Mouse (Mus musculus) stomach, postnatal 0 days (tissue): Measurements from ENCODE around the gene Wiz. TPM values are rescaled to one million over a fixed set of nuclear protein-coding genes. Genes with fewer than 3 reads are reported as not detected.
A peak's percentile ranks its signal among the peaks of the same experiment; 100 is the strongest.

Experiments
- ATAC-seq: fragments of 200-750 bp; cut with Nextera tagmentation; 2 replicates; pipeline ENCODE4 v1.8.0; 2017; ENCODE audit not compliant: low FRiP score, low TSS enrichment
- DNase-seq: peaks from one replicate; pipeline ENCODE4 v3.0.0-alpha.2; 2016; ENCODE audit warnings: low spot score
- H3K27ac ChIP-seq: fragments of 300-500 bp; sonication (generic); replicated peaks from 2 replicates; pipeline ENCODE4 v1.5.1; 2014; ENCODE audit warnings: mild to moderate bottlenecking, control low read depth
- H3K27me3 ChIP-seq: fragments of 300-500 bp; sonication (generic); 2 replicates; pipeline ENCODE4 v1.6.1; 2014; ENCODE audit warnings: low read length; ENCODE audit not compliant: control insufficient read depth, insufficient read depth
- H3K36me3 ChIP-seq: fragments of 300-500 bp; sonication (generic); 2 replicates; pipeline ENCODE4 v1.6.1; 2014; ENCODE audit warnings: low read length, mixed read lengths; ENCODE audit not compliant: control insufficient read depth, insufficient read depth
- H3K4me1 ChIP-seq: fragments of 300-500 bp; sonication (generic); replicated peaks from 2 replicates; pipeline ENCODE4 v1.6.1; 2014; ENCODE audit warnings: antibody characterized with exemption; ENCODE audit not compliant: control insufficient read depth, insufficient read depth
- H3K4me2 ChIP-seq: fragments of 300-500 bp; sonication (generic); replicated peaks from 2 replicates; pipeline ENCODE4 v1.6.1; 2014; ENCODE audit warnings: low read depth, mild to moderate bottlenecking, control low read depth, moderate library complexity
- H3K4me3 ChIP-seq: fragments of 300-500 bp; sonication (generic); 2 replicates; pipeline ENCODE4 v1.5.1; 2014; ENCODE audit warnings: low read depth, low read length, control low read depth
- H3K9ac ChIP-seq: fragments of 300-500 bp; sonication (generic); 2 replicates; pipeline ENCODE4 v1.6.1; 2014; ENCODE audit warnings: mild to moderate bottlenecking, low read length, control low read depth, mixed read lengths
- H3K9me3 ChIP-seq: fragments of 300-500 bp; sonication (generic); 2 replicates; pipeline ENCODE4 v1.6.1; 2016; ENCODE audit warnings: low read length; ENCODE audit not compliant: control insufficient read depth
- CTCF ChIP-seq: IDR thresholded peaks from 2 replicates; pipeline ENCODE4 v1.5.1; 2016; ENCODE audit warnings: antibody characterized with exemption, low read depth, mild to moderate bottlenecking, moderate library complexity
- EP300 ChIP-seq: optimal IDR thresholded peaks from 2 replicates; pipeline ENCODE3; 2016; ENCODE audit warnings: antibody characterized with exemption
- WGBS: fragments of 180-500 bp; shearing (Covaris S2); extraction: QIAGEN DNeasy Blood & Tissue Kit; methylation state at CpG from one replicate; pipeline ENCODE4 v1.1.7; 2014; 5-methylcytosine and 5-hydroxymethylcytosine counted together
- polyA plus RNA-seq: library from polyadenylated mRNA; unstranded; fragments of >200 nt; fragmentation: Nextera tagmentation; extraction: Ambion mirVana; gene quantifications from 2 replicates; pipeline ENCODE4 v1.2.1, GENCODE M21; 2015

The Wiz gene
- polyA plus RNA-seq, 1 experiment from 2014 or later = 9.6 TPM

DNA sequence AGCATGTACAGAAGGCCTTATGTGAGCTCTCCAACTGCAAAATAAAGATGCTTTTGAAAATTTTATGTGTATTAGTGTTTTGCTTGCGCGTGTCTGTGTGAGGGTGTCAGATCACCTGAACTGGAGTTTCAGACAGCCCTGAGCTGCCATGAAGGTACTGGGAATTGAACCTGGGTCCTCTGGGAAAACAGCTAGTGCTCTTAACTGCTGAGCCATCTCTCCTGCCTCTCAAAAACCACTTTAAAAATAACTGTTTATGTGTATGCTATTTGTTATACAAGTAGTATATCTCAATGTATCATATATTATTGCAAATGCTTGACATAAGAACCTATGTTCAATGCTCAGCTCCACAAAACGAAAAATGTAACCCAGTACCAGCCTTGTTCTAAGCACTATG lies 38.0 kb downstream of the Wiz start:
- WGBS = 66% methylated on average over 3 of the region's 3 CpGs
- H3K9ac ChIP-seq = no peak overlapping the region

DNA sequence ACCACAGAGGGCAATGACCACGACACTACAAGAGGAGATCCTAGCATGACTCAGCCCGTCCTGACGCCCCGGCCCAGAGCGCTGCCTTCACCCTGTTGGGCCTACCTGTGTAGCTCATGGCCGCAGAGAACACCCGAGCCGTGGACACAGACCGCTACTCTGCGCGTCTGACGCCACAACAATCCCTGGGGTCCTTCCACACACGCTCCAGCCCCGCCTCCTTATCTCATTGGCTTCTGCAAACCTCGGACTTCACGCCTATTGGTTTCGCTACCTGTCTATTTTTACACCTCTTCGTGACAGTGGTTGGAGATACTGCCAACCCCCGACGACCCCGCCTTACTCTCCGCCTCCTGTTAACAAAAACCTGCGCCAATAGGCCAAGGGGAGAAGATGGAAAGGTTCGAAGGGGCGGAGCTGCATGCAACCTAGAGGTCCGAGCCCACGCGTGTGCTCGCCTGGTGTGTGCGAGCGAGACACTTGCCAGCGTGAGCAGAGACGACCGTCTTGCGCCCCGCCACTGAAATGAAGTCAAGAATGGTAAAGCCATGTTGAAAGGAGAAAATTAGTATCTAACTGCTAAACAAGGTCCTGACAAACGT lies 38.8 kb downstream of the Wiz start, which contains the start of gene Akap8l:
Gene Akap8l (minus strand): TSS at position 226 of the 602 bp plus-strand sequence.
- Histone ChIP-seq H3K27ac (peak within 1 kb of the TSS; percentile 86), H3K4me1 (peaks cover 3% of the 10 kb centered on the region; the same call in 1 of the 2 replicates), H3K9me3 (no peaks in the 10 kb centered on the region), H3K27me3 (no peaks in the 10 kb centered on the region), H3K4me3 (peak within 1 kb of the TSS; percentile 93), H3K36me3 (peaks cover 3% of the 10 kb centered on the region; the same call in 1 of the 2 replicates), H3K9ac (peak within 1 kb of the TSS; percentile 89), H3K4me2 (peak within 1 kb of the TSS; percentile 92)
- DNase-seq = peak; percentile 95
- peak; percentile 90 for TF ChIP-seq EP300
- 0 out of 2 replicates have a peak, but pooled peaks have one; percentile 6 for TF ChIP-seq CTCF
- WGBS = under 1% methylated on average over 37 of the region's 37 CpGs
- peak; percentile 98 for ATAC-seq

More for the DNA sequence above, 38.0 kb downstream of the Wiz start:
- Histone ChIP-seq H3K27ac (no peak overlapping the region), H3K4me2 (peak overlapping the region; percentile 71), H3K36me3 (peaks cover 5% of the 10 kb centered on the region; the same call in 1 of the 2 replicates), H3K4me1 (peaks cover 3% of the 10 kb centered on the region; the same call in 1 of the 2 replicates), H3K4me3 (no peak overlapping the region), H3K27me3 (no peaks in the 10 kb centered on the region), H3K9me3 (no peaks in the 10 kb centered on the region)
- TF ChIP-seq CTCF (no peak), EP300 (no peak)
- DNase-seq (no peak), ATAC-seq (no peak)

DNA sequence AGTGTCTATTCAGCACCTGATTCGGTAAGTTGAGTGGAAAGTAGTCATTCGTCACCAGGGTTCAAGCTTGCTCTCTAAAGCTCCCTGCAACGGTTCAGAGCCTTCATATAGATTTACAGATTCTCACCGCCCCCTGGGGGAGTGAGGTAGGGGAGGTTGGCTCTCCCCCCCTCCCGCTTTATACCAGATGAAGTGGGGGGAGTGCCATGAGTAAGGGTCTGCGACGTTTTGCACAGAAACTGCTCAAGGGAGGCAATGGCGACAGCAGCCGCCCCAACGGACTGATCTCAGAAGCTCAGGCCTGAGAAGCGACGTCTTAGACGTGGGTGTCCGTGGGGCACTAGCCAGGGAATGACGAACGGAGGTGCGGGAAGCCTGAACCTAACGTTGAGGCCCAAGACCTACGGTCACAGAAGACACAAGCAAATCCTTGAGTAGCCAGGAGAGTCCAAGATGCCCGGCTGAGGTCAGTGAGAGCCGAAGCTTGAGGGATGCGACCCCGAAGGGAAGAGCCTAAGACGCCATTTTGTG lies 39.3 kb downstream of the Wiz start:
- Histone ChIP-seq H3K27ac (peak overlapping the region; percentile 86), H3K27me3 (no peaks in the 10 kb centered on the region), H3K9me3 (no peaks in the 10 kb centered on the region), H3K4me2 (peak overlapping the region; percentile 92), H3K36me3 (peaks cover 3% of the 10 kb centered on the region; the same call in 1 of the 2 replicates), H3K4me1 (peaks cover 3% of the 10 kb centered on the region; the same call in 1 of the 2 replicates), H3K9ac (peak overlapping the region; percentile 89), H3K4me3 (peak overlapping the region; percentile 93)
- ATAC-seq (no peak), DNase-seq (no peak)
- no peak for TF ChIP-seq EP300
- WGBS = 0% methylated on average over 24 of the region's 24 CpGs

DNA sequence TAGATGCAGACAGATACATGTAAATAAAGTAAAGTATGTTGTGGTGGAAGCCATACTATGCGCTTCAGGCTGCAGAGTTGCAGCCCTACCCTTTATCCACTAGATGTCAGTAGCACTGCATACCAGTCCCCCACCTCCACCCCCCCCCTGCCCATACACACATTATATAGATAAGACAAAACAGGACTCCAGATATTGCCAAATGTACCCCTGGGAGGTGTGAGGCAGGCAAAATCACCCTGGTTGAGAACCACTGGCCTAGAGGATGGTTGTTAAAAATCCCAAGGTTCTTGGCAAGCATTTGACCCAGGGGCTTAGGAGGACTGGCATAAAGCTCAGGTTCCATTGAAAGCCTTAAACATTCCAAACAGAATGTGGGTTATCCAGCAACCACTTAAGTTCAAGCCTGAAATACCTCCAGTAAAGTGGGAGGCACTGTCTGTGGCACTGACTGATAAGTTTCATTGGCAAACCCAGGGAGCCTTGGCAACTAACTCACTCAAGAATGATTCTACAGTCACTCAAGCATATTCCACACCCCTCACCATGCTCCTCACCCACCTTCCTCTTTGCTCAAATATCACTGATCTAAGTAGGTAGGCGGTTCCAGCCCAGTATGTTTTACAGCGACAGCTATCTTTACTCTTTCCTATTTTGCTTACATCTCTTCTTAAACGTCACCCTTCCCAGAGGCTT lies 40.1 kb downstream of the Wiz start:
- WGBS = 11% methylated on average over 4 of the region's 4 CpGs
- H3K4me2 ChIP-seq = peak overlapping the region; percentile 92
- H3K27me3 ChIP-seq = no peaks in the 10 kb centered on the region
- H3K9ac ChIP-seq = 0 out of 2 replicates have a peak overlapping the region, but pooled peaks have one; percentile 18
- 0 out of 2 replicates have a peak, but pooled peaks have one; percentile 14 for ATAC-seq
- peaks cover 2% of the 10 kb centered on the region; the same call in 1 of the 2 replicates for H3K36me3 ChIP-seq
- no peak for TF ChIP-seq EP300
- TF ChIP-seq CTCF = peak; percentile 95
- no peaks in the 10 kb centered on the region for H3K9me3 ChIP-seq
- DNase-seq = peak; percentile 58
- peaks cover 3% of the 10 kb centered on the region; the same call in 1 of the 2 replicates for H3K4me1 ChIP-seq
- H3K4me3 ChIP-seq = peak overlapping the region; percentile 93
- peak overlapping the region; percentile 14; the same call in 1 of the 2 replicates for H3K27ac ChIP-seq

DNA sequence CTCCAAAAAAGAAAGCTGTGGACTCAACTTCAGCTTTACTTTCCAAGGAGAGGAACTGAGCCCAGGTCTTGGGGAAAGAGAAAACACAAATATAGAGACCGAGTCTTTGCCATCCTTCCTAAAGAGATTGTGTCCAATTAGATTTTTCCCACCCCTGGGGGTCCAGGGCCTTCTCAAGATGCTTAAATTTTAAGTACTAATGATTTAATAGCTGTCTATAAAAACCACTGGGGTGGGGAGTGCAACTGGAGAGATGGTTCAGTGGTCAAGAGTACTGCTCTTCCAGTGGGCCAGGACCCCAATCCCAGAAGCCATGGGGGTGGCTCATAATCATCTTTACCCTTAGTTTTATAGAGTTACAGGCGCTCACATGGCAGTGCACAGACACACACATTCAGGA lies 40.8 kb downstream of the Wiz start:
- Histone ChIP-seq H3K27me3 (no peaks in the 10 kb centered on the region), H3K9me3 (no peaks in the 10 kb centered on the region), H3K27ac (no peak overlapping the region), H3K36me3 (0 out of 2 replicates have a peak, but pooled peaks cover 2% of the 10 kb centered on the region), H3K4me2 (no peak overlapping the region; the same call in 1 of the 2 replicates), H3K9ac (no peak overlapping the region), H3K4me3 (no peak overlapping the region), H3K4me1 (peaks cover 3% of the 10 kb centered on the region; the same call in 1 of the 2 replicates)
- DNase-seq (no peak), ATAC-seq (no peak)
- TF ChIP-seq EP300 = no peak
- TF ChIP-seq CTCF = no peak
- 90% methylated on average over 2 of the region's 2 CpGs for WGBS
